Mouse (Mus musculus) forebrain, embryonic 13.5 days (tissue): ENCODE data around the gene Gpc3. TPM values are rescaled to one million over a fixed set of nuclear protein-coding genes. Genes with fewer than 3 reads are reported as not detected.

ENCODE experiments used
- ATAC-seq: fragments of 200-750 bp; cut with Nextera tagmentation; 2 replicates; pipeline ENCODE4 v1.8.0; 2017
- H3K27ac ChIP-seq: fragments of 300-500 bp; sonication (generic); 2 replicates; pipeline ENCODE4 v1.5.1; 2015; ENCODE audit warnings: inconsistent platforms, mild to moderate bottlenecking, moderate library complexity
- H3K27me3 ChIP-seq: fragments of 300-500 bp; sonication (generic); 2 replicates; pipeline ENCODE4 v1.6.1; 2015; ENCODE audit warnings: mild to moderate bottlenecking, inconsistent platforms
- H3K36me3 ChIP-seq: fragments of 300-500 bp; sonication (generic); 2 replicates; pipeline ENCODE4 v1.6.1; 2015; ENCODE audit warnings: mild to moderate bottlenecking, inconsistent platforms; ENCODE audit not compliant: poor library complexity, severe bottlenecking
- H3K4me1 ChIP-seq: fragments of 300-500 bp; sonication (generic); 2 replicates; pipeline ENCODE4 v1.6.1; 2015; ENCODE audit warnings: inconsistent platforms
- H3K4me2 ChIP-seq: fragments of 300-500 bp; sonication (generic); 2 replicates; pipeline ENCODE4 v1.6.1; 2015; ENCODE audit warnings: inconsistent platforms, mild to moderate bottlenecking, moderate library complexity
- H3K4me3 ChIP-seq: fragments of 300-500 bp; sonication (generic); 2 replicates; pipeline ENCODE4 v1.5.1; 2015; ENCODE audit warnings: mild to moderate bottlenecking, inconsistent platforms
- H3K9ac ChIP-seq: fragments of 300-500 bp; sonication (generic); 2 replicates; pipeline ENCODE4 v1.6.1; 2015; ENCODE audit warnings: mild to moderate bottlenecking, inconsistent platforms
- H3K9me3 ChIP-seq: fragments of 300-500 bp; sonication (generic); replicated peaks from 2 replicates; pipeline ENCODE4 v1.6.1; 2016; ENCODE audit warnings: inconsistent platforms
- WGBS: fragments of 180-500 bp; shearing (Covaris S2); methylation state at CpG from one replicate; pipeline ENCODE4 v1.1.7; 2015; 5-methylcytosine and 5-hydroxymethylcytosine counted together
- polyA plus RNA-seq: library from polyadenylated mRNA; unstranded; fragments of >200 nt; fragmentation: Nextera tagmentation; extraction: Ambion mirVana; gene quantifications from 2 replicates; pipeline ENCODE4 v1.2.1, GENCODE M21; 2015

The Gpc3 gene
- polyA plus RNA-seq, 1 experiment from 2014 or later: 33.5 TPM

- Histone ChIP-seq H3K9me3 (no peaks in the 10 kb centered on the region), H3K9ac (no peak overlapping the region), H3K27me3 (no peaks in the 10 kb centered on the region), H3K27ac (no peak overlapping the region), H3K36me3 (no peaks in the 10 kb centered on the region), H3K4me2 (no peak overlapping the region), H3K4me3 (no peak overlapping the region), H3K4me1 (no peaks in the 10 kb centered on the region)
- no peak for ATAC-seq
- 80% methylated on average over 3 of the region's 3 CpGs for WGBS
Observed at GRCm38 (mm10) chrX:52544623-52545022, 69.1 kb downstream of the Gpc3 start.

- no peak overlapping the region for H3K4me3 ChIP-seq
- H3K36me3 ChIP-seq: no peaks in the 10 kb centered on the region
- H3K9me3 ChIP-seq: no peaks in the 10 kb centered on the region
- ATAC-seq: no peak
- no peak overlapping the region for H3K4me2 ChIP-seq
- no peaks in the 10 kb centered on the region for H3K4me1 ChIP-seq
- 74% methylated on average over 5 of the region's 5 CpGs for WGBS
- no peak overlapping the region for H3K9ac ChIP-seq
- H3K27me3 ChIP-seq: no peaks in the 10 kb centered on the region
- no peak overlapping the region for H3K27ac ChIP-seq
Observed at GRCm38 (mm10) chrX:52537282-52537681, 76.5 kb downstream of the Gpc3 start.

GRCm38 (mm10) chrX:52533766-52534165 is 80.0 kb downstream of the Gpc3 start:
- no peaks in the 10 kb centered on the region for H3K36me3 ChIP-seq
- H3K4me1 ChIP-seq: no peaks in the 10 kb centered on the region
- ATAC-seq: no peak
- 71% methylated on average over 1 of the region's 1 CpGs for WGBS
- H3K4me3 ChIP-seq: no peak overlapping the region
- no peaks in the 10 kb centered on the region for H3K9me3 ChIP-seq
- no peak overlapping the region for H3K4me2 ChIP-seq
- no peaks in the 10 kb centered on the region for H3K27me3 ChIP-seq
- H3K27ac ChIP-seq: no peak overlapping the region
- no peak overlapping the region for H3K9ac ChIP-seq

DNA sequence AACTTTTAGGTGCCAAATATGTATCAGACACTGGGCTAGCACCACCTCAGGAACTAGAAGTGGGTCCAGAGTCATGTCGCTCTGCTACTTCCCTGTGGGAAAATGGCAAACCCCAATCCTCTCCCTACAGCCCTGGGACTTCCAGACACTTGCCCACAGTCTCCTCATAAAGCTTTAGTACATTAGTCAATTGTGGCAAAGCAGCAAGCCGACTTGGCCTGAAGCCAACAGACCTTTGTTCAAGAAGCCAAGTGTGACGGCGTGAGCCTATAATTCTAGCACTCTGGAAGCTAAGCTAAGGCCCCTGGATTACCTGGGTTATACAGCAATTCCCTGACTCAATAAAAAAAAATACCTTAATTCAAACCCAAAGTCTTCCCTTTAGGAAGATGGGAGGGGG is 80.7 kb downstream of the Gpc3 start:
- WGBS: 49% methylated on average over 4 of the region's 4 CpGs
- no peak overlapping the region for H3K27ac ChIP-seq
- ATAC-seq: no peak
- H3K9me3 ChIP-seq: no peaks in the 10 kb centered on the region
- no peak overlapping the region for H3K4me3 ChIP-seq
- no peak overlapping the region for H3K4me2 ChIP-seq
- H3K27me3 ChIP-seq: no peaks in the 10 kb centered on the region
- H3K4me1 ChIP-seq: no peaks in the 10 kb centered on the region
- no peaks in the 10 kb centered on the region for H3K36me3 ChIP-seq
- no peak overlapping the region for H3K9ac ChIP-seq

DNA sequence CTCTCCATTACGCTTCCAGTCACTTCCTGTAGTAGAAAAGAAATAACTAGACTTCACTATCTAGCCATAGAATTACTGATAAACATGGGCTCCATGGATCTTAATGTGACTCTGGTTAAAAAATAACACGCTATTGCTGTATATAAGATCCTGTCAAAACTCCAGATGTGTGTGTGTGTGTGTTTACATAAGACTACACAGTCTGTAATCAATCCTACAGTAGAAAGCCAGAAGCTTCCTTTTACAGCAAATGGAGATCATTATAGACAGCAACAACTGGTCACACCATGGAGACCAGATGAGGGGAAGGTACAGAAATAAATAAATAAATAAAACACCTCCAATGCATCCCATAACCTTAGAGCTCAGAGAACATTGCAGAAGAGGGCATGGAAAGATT is 81.6 kb downstream of the Gpc3 start:
- 84% methylated on average over 2 of the region's 2 CpGs for WGBS
- H3K27ac ChIP-seq: no peak overlapping the region
- H3K4me1 ChIP-seq: no peaks in the 10 kb centered on the region
- no peaks in the 10 kb centered on the region for H3K9me3 ChIP-seq
- H3K4me2 ChIP-seq: no peak overlapping the region
- H3K36me3 ChIP-seq: no peaks in the 10 kb centered on the region
- no peak overlapping the region for H3K4me3 ChIP-seq
- no peak for ATAC-seq
- H3K27me3 ChIP-seq: no peaks in the 10 kb centered on the region
- no peak overlapping the region for H3K9ac ChIP-seq

DNA sequence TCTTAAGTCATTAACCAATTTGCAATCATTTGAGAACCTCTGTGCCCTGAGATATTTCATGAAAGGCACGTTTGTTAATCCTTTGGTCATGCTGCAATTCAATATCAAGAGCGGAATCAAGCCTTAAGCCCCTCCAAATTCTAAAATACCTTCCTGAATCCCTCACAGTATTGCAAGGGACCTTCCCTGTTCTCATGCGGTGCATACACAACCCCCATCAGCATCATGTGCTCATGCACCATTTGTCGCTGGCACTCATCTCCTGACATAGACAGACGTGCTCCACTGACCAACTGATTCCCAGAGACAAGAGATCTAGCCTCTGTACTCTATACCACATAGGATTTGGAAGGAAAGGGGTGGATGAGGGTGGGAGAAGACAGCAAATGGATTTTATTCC is 87.7 kb downstream of the Gpc3 start:
- ATAC-seq: no peak
- Histone ChIP-seq H3K9ac (no peak overlapping the region), H3K4me2 (no peak overlapping the region), H3K36me3 (no peaks in the 10 kb centered on the region), H3K9me3 (no peaks in the 10 kb centered on the region), H3K27ac (no peak overlapping the region), H3K4me1 (no peaks in the 10 kb centered on the region), H3K27me3 (no peaks in the 10 kb centered on the region), H3K4me3 (no peak overlapping the region)
- WGBS: 80% methylated on average over 5 of the region's 5 CpGs

DNA sequence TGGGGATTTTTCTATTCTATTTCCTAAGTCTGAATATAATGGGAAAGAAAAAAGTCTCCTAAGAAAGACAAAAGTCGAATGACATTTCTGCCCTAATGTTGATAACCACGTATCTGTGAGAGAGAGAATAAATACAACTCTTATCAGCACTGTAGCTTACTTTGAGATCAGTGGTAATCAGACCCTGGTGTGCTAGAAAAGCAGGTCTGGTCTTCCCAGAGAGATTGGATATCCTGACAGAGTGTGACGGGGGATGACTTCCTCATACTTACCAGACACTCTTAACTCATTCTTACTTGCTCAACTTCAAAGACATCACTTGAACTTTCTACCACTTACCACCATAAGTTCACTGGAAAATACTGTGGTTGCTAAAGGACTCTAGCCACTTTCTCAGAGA is 88.6 kb downstream of the Gpc3 start:
- 81% methylated on average over 3 of the region's 3 CpGs for whole genome bisulfite sequencing
- no peak overlapping the region for H3K9ac ChIP-seq
- H3K4me1 ChIP-seq: no peaks in the 10 kb centered on the region
- no peak overlapping the region for H3K4me3 ChIP-seq
- no peak for ATAC-seq
- no peak overlapping the region for H3K27ac ChIP-seq
- H3K9me3 ChIP-seq: no peaks in the 10 kb centered on the region
- no peaks in the 10 kb centered on the region for H3K36me3 ChIP-seq
- H3K4me2 ChIP-seq: no peak overlapping the region
- H3K27me3 ChIP-seq: no peaks in the 10 kb centered on the region

- Histone ChIP-seq H3K27me3 (no peaks in the 10 kb centered on the region), H3K27ac (no peak overlapping the region), H3K4me1 (no peaks in the 10 kb centered on the region), H3K4me3 (no peak overlapping the region), H3K9me3 (no peaks in the 10 kb centered on the region), H3K4me2 (no peak overlapping the region), H3K36me3 (no peaks in the 10 kb centered on the region), H3K9ac (no peak overlapping the region)
- WGBS: 31% methylated on average over 3 of the region's 3 CpGs
- ATAC-seq: no peak
Observed at GRCm38 (mm10) chrX:52514553-52514952, 99.2 kb downstream of the Gpc3 start.

GRCm38 (mm10) chrX:52511151-52511550 is 102.6 kb downstream of the Gpc3 start:
- WGBS: 85% methylated on average over 4 of the region's 4 CpGs
- H3K9me3 ChIP-seq: no peaks in the 10 kb centered on the region
- no peaks in the 10 kb centered on the region for H3K27me3 ChIP-seq
- H3K27ac ChIP-seq: no peak overlapping the region
- H3K4me2 ChIP-seq: no peak overlapping the region
- no peaks in the 10 kb centered on the region for H3K4me1 ChIP-seq
- no peaks in the 10 kb centered on the region for H3K36me3 ChIP-seq
- no peak overlapping the region for H3K9ac ChIP-seq
- ATAC-seq: no peak
- no peak overlapping the region for H3K4me3 ChIP-seq

GRCm38 (mm10) chrX:52503857-52504256 is 109.9 kb downstream of the Gpc3 start:
- H3K4me3 ChIP-seq: no peak overlapping the region
- H3K27me3 ChIP-seq: no peaks in the 10 kb centered on the region
- no peak overlapping the region for H3K27ac ChIP-seq
- no peak for ATAC-seq
- no peak overlapping the region for H3K4me2 ChIP-seq
- H3K36me3 ChIP-seq: no peaks in the 10 kb centered on the region
- H3K9me3 ChIP-seq: no peaks in the 10 kb centered on the region
- WGBS: 64% methylated on average over 3 of the region's 3 CpGs
- H3K4me1 ChIP-seq: no peaks in the 10 kb centered on the region
- H3K9ac ChIP-seq: no peak overlapping the region

GRCm38 (mm10) chrX:52489461-52489860 is 124.3 kb downstream of the Gpc3 start:
- H3K27ac ChIP-seq: no peak overlapping the region
- 37% methylated on average over 4 of the region's 4 CpGs for WGBS
- H3K4me2 ChIP-seq: no peak overlapping the region
- no peaks in the 10 kb centered on the region for H3K36me3 ChIP-seq
- H3K4me1 ChIP-seq: no peaks in the 10 kb centered on the region
- H3K27me3 ChIP-seq: no peaks in the 10 kb centered on the region
- no peak overlapping the region for H3K4me3 ChIP-seq
- H3K9ac ChIP-seq: no peak overlapping the region
- no peaks in the 10 kb centered on the region for H3K9me3 ChIP-seq
- ATAC-seq: no peak

DNA sequence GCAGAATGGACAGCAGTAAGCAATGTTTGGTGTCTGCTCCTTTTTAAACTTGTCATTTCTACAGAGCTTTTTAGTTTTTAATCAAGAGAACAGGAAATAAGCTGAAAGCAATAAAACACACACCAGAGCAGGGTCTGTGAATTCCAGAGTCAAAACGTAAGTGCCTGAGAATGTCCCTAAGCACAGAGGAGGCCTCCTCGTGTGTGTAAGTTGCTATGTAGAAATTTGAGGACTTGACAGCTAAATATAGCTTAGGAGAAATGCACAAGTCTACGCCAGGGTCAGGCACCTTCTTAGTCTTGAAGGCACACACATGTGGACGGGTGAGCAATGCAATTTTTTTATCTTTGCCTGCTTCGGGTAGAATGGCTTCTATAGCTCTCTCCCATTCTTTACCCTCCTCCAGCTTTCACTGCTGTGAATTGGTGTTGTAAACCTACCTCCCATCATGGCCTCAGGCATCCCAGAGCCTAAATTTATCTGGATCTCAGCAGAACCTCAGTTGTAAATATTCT is 158.6 kb downstream of the Gpc3 start:
- no peak overlapping the region for H3K9ac ChIP-seq

GRCm38 (mm10) chrX:52453445-52454182 is 160.1 kb downstream of the Gpc3 start:
- Histone ChIP-seq H3K9ac (no peak overlapping the region), H3K27me3 (no peaks in the 10 kb centered on the region), H3K27ac (no peak overlapping the region), H3K4me3 (no peak overlapping the region), H3K4me1 (no peaks in the 10 kb centered on the region), H3K9me3 (no peaks in the 10 kb centered on the region), H3K4me2 (no peak overlapping the region), H3K36me3 (no peaks in the 10 kb centered on the region)
- WGBS: 14% methylated on average over 6 of the region's 6 CpGs
- ATAC-seq: peak; percentile 95

More for the DNA sequence above, 158.6 kb downstream of the Gpc3 start:
- ATAC-seq: no peak
- H3K4me2 ChIP-seq: no peak overlapping the region
- no peaks in the 10 kb centered on the region for H3K36me3 ChIP-seq
- H3K4me3 ChIP-seq: no peak overlapping the region
- no peak overlapping the region for H3K27ac ChIP-seq
- WGBS: 58% methylated on average over 5 of the region's 5 CpGs
- no peaks in the 10 kb centered on the region for H3K27me3 ChIP-seq
- no peaks in the 10 kb centered on the region for H3K9me3 ChIP-seq
- H3K4me1 ChIP-seq: no peaks in the 10 kb centered on the region
